19 mouse cellular contexts compared by ENCODE assay signal in genomic region chr4:38995161-38995560, GRCm38 (mm10).
"Had no signal": no experiment of that assay in that cellular context is flagged by ENCODE, and none has a peak within 500 bp of the region (broad histone marks: within the 10 kb centered on the region; RNA-seq: fewer than 3 reads in every experiment).

No protein-coding gene starts in this region.

- H3K36me3 ChIP-seq: kidney, embryonic 15.5 days; limb, embryonic 10.5 days; limb, embryonic 13.5 days; liver, embryonic 12.5 days; liver, embryonic 15.5 days; midbrain, embryonic 15.5 days; neural tube, embryonic 13.5 days had no signal

- H3K4me3 ChIP-seq: kidney, embryonic 15.5 days; limb, embryonic 10.5 days; limb, embryonic 13.5 days; liver, embryonic 12.5 days; liver, embryonic 15.5 days; midbrain, embryonic 15.5 days; myocyte; neural tube, embryonic 13.5 days had no signal

- H3K9ac ChIP-seq: kidney, embryonic 15.5 days; limb, embryonic 13.5 days; liver, embryonic 12.5 days; liver, embryonic 15.5 days; midbrain, embryonic 15.5 days; neural tube, embryonic 13.5 days had no signal

- H3K4me1 ChIP-seq: kidney, embryonic 15.5 days; limb, embryonic 10.5 days; limb, embryonic 13.5 days; liver, embryonic 12.5 days; liver, embryonic 15.5 days; midbrain, embryonic 15.5 days; neural tube, embryonic 13.5 days had no signal

- H3K4me2 ChIP-seq: kidney, embryonic 15.5 days; limb, embryonic 13.5 days; liver, embryonic 12.5 days; liver, embryonic 15.5 days; midbrain, embryonic 11.5 days; midbrain, embryonic 15.5 days; neural tube, embryonic 13.5 days had no signal

- DNase-seq: kidney, postnatal 10 days; kidney, postnatal 36 days; layer of hippocampus, postnatal 36 days; liver; lung, adult 2 months; lung, postnatal 14 days; lung, postnatal 4 days; retina, postnatal 1 day; thymus, adult 18-20 months; thymus, postnatal 36 days had no signal

- H3K27ac ChIP-seq: kidney, embryonic 15.5 days; limb, embryonic 10.5 days; limb, embryonic 13.5 days; liver, embryonic 12.5 days; liver, embryonic 15.5 days; midbrain, embryonic 15.5 days; neural tube, embryonic 13.5 days had no signal

- ATAC-seq: liver, embryonic 12.5 days; midbrain, embryonic 15.5 days had no signal

- H3K27me3 ChIP-seq: kidney, embryonic 15.5 days; limb, embryonic 13.5 days; liver, embryonic 12.5 days; liver, embryonic 15.5 days; midbrain, embryonic 15.5 days; neural tube, embryonic 13.5 days had no signal

- H3K9me3 ChIP-seq: kidney, embryonic 15.5 days; limb, embryonic 10.5 days; limb, embryonic 13.5 days; liver, embryonic 12.5 days; liver, embryonic 15.5 days; midbrain, embryonic 15.5 days; neural tube, embryonic 13.5 days had no signal
